Mouse (Mus musculus): Measurements from ENCODE around the gene Mboat7.

The Mboat7 gene

DNA sequence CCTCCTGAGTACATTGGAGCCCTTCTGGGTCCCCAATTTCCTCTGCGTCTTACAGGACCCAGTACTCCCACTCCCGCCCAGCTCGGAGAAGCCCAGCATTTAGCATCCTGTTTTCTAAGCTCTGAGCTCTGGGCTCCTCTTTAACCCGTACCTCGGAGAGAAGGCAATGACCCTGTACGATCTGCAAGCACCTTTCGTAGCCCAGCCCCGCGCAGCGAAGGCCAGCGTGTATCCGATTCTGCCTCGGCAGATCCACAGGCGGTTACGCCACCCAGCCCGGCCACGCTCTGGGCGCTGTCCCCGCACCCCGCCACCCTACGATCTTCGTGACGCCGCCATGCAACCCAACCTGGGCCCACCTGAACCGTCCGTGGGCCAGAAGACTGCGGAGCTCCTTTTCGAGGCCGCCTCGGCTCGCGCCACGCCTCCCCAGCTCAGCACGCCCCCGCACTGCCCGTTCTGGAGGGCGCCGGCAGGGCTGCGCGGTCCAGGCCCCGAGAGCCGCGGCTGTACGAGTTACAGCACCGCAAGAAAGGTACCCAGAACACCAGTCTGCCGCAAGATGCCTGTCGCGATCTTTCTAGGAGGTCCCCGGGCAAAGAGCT lies 839 bp downstream of the Mboat7 start, which contains the start of gene Tsen34:
Gene Tsen34 (plus strand): TSS at position 482 of the 605 bp plus-strand sequence.
- DNase-seq, result no peak

DNA sequence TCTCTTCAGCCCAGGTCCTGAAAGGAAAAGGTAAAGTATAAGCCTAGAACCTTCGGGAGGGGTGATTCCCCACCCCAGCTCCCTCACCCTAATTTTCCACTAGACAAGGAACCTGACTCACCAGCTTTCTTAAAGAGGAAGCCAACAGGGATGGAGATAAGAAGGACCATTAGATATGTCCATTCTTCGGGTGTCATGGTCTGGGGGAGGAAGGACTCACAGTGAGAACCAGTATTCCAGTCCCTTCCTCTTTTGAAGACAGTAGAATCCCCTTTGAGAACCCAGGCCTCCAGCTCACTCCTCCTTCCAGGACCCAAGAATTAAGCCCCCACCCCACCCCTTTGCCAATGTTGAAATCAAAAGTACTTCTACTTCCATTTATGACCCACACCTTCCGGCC lies 1.4 kb downstream of the Mboat7 start:
- no peak for DNase-seq

DNA sequence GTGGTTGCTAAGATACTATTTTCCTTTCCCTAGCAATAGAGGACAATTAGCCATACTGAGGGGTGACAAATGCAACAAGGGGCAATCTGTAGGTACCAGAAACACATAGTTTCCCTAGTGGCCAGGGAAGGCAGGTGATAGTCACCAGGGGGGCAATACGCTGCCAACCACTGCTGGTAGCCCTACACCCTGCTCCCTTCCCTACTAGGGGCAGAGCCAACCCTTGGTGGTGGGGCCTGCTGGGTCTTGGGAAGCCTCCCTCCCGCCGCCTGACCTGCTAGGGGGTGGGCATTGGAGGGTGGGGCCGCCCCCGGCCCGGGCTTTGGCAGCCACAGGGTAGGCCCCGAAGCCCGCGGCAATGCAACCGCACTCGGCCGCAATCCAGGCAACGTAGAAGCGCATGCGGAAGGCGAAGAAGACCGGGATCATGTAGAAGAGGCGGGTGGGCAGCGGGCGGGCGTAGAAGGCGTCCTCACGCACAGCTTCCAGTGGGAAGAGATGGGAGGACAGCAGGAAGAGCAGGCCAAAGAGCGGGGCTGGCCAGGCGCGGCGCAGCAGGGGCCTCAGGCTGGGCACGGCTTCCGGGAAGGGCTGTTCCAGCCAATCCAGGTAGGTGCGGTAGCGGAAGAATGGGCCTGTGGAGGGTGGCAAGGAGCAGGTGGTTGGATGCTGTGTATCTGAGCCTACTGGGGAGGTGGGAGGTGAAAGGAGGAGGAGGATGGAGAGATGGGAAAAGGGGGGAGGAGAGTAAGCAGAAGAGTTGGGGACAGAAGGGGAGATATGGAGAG lies 7.7 kb downstream of the Mboat7 start:
- DNase-seq, result no peak

DNA sequence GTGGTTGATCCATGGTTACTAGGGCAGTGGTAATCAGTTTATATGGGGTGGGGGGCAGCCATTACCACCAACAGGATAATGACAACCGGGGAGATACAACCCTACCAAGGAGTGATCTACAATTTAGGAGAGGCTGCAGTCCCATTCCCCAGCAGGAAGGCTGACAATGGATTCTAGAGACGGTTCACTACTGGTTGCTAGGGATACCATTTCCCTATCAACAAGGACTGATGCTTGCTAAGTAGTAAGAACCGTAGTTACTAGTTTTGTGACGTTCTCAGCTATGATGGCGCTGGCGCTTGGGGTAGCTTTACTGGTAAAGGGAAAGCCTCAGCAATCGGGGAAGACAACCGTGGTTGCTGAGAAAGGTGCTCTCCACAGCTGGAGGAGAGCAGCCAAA lies 8.6 kb downstream of the Mboat7 start:
- no peak for DNase-seq

DNA sequence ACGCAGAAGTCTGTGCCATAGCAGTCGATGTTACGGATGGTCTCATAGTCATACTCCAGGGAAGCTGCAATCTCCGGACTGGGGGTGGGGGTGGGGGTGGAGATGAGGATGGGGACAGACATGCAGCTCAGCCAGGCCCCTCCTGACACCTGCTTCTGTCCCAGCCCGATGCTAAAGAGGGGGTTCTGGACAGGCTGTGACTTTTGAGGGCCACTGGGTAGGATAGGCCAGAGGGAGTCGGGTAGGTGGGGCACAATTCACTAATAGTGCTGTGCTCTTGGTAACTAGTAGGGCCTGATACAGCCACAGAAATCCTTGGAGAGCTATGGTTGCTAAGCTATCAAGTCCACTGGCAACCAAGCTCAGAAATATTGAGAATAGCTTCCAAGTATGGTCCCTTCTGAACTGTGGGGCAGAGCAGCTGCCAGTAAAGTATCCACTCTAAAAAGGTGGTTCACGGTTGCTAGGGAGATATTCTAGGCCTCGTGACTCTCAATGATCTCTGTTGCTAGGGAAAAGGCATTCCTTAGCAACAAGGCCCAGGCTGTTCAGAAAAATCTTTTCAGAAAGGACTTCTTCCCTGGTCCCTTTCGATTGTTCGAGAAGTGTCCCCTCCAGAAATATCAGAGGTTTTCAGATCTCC lies 9.3 kb downstream of the Mboat7 start:
- no peak for DNase-seq

DNA sequence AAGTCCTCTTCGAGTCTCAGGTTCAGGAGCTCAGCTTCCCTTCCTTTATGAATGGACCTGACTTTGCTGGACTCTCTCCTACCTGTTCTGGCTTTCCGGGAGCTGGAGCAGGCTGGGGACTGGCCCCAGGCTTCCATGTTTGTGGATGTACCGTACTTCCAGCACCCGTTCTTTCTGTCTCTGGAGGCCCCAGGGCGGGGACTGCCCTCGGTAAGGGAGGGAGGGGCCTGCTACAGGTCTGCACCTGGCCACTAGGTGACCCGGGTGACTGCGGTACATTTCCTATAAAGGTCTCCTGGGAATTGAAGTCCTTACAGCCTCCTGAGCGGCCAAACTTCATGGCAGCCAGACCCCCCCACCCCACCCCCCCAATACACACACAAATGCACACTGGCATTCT lies 16.0 kb downstream of the Mboat7 start, which contains the start of gene Tmc4:
Gene Tmc4 (minus strand): TSS at position 212 of the 400 bp plus-strand sequence.
- DNase-seq, result no peak

DNA sequence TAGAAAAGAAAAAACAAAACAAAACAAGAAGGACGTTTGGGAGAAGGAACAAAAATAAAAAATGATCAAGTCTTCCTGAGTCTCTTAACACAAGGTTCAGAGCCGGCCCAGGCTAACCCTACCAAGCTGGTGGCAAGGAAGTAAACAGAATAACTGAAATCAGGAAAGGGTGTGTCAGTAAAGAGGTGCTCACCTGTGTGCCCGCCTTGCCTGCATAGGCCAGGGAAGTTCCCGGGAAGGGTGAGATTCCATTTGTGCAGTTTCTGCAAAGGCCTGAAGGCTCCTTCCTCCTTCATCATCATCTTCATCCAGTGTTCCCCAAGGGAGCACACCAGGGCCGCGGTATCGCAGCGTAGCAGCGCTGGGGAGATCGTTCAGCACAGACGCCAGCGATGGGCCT lies 17.0 kb downstream of the Mboat7 start:
- DNase-seq, result no peak

DNA sequence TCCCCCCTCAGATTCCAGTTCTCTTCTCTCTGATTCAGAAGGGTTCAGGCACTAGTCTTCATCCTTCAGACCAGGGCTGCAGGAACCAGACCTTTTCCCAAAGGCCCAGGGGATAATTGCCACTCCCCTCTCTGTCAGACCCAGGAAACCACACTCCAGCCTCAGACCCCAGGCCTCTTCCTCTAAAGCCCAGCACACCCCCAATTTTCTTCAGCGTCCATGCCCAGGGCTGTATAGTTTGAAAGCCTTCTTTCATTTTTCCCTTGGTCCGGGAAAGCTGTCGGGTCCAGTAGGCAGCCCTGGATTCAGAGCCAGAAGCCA lies 18.1 kb downstream of the Mboat7 start:
- no peak for DNase-seq

DNA sequence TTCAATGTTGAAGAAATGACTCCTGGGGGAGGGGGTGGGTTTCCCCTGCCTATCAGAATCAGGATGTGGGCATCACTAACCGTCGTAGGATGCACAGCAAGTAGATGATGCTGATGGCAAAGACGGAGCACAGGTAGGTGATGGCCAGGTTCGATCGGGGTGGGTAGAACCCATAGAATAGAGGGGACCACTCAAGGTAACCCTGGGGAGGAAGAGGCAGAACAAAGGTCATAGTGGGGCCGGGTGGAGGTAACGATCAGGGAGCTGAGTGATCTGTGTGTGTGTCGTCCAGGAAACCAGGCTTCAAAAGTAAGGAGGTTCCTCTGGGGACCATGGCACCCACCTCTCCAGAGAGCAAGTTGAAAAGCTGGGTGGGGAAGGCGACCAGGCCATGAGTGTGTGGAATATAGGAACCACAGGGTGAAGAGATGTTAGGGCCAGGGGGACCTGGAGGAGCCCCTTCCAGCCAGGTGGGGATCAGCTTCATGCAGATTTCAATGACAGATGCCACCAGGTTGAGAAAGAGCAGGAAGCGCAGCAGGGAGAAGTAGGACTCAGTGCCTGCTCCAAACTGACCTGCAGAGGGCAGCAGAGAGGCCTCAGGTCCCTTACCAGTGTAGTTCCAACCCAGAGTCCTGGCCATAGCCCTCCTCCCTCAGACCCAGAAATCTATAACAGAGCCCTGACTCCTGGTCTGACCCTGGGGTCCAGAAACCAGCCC lies 18.7 kb downstream of the Mboat7 start:
- peak; percentile 92 for DNase-seq

DNA sequence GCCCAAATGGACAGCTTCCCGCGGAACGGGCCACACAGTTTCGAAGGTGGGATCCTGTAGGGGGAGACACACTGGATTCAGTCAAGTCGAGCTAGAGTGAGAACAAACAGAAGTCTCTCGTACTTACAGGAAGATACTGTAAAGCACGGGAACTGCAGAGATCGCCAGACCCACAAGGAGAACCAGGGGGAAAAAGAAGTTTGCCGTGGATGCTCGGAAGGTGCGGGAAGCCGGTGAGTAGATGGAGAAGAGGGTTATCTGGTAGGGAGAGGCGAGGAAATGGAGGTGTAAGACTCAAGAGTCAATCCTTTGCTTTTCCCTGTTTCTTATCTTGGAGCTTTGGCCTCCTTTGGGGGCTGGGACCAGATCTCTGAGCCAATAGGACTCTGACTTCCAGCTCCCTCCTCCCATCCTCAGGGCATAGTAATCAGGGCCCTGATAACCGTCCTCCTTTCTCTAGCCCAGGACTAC lies 26.4 kb downstream of the Mboat7 start:
- no peak for DNase-seq

DNA sequence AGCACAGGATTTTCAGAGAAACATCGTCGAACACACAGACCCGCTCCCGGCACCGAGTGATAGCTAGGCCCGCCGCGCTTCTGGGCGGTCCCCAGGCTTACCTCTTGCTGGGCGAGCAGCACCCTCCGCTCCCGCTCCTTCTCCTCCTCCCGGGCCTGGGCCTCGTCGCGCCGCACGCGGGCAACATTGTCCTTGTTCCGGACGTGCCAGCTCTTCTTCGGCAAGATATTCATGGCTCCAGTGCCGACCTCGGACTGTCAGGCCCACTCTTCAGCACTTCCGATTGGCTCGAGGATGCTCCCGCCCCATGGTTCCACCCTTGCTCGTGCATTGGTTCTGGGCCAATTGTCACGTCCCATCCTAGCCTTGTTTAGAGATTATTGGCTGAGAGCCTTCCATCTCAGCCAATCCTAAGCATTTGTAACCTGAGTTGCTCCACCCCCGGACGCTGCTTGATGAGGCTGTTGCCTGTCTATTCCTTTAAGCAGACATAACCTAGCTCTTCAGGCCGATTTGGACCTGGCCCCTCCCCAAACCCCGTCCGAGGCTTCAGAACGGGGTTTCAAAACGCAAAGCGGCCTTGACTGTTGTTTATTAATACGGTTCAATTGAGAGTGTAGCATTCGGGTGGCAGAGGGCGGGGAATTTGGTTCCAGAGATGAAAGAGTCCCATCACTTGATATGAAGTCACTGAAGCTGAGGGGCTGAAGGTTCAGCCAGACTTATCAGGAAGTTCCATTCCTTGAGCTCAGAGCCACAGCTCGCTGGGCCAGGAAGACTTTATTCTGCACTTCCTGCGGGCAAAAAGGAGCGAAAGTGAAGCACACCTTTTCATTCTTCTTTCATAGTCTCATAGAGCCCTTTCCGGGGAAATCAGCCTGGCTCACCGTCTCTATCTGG lies 27.9 kb downstream of the Mboat7 start, which contains the start of gene Leng1:
Gene Leng1 (minus strand): TSS at position 626 of the 900 bp plus-strand sequence.
- DNase-seq, result peak; percentile 88

DNA sequence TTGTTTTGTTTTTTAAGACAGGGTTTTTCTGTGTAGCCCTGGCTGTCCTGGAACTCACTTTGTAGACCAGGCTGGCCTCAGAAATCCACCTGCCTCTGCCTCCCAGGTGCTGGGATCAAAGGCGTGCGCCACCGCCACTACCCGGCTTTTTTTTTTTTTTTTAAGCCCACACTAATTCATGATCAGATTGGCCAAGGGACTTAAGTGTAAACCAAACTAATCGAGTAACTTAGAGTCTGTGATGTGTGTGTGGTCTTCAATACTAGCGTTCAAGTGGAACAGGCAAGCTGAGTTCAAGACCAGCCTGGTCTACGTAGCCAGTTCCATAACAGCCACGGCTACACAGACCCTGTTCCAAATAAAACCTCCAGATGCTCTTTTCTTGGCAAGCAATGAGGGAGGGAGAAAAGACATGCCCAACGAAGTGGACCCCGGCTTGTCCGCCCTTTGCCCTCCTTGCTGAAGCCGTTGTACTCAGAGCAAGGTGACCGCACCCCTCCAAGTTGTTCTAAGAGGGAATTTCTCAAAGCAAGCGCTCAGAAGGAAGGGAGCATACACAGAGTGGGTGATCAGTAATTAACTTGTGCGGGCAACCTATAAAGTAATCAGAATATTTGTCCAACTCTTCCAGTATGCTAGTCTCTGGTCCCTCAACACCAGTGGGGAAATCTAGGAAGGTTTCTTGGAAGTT lies 28.7 kb downstream of the Mboat7 start:
- no peak for DNase-seq

DNA sequence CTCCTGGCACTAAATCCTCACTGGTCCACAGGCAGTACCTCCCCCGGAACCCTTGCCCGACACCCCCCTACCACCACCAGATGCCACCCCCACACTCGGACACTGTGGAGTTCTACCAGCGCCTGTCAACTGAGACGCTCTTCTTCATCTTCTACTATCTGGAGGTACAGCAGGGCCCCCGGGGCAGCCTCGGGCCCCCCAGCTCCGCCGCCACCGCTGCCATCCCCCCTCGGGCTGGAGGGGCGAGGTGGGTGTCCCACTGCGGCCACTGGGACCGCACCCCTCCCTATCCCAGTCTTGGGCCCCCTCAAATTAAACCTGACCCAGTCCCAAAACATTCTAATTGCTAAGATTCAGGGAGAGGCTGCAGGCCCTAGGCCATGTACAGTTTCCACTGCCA lies 34.7 kb downstream of the Mboat7 start:
- DNase-seq, result no peak

DNA sequence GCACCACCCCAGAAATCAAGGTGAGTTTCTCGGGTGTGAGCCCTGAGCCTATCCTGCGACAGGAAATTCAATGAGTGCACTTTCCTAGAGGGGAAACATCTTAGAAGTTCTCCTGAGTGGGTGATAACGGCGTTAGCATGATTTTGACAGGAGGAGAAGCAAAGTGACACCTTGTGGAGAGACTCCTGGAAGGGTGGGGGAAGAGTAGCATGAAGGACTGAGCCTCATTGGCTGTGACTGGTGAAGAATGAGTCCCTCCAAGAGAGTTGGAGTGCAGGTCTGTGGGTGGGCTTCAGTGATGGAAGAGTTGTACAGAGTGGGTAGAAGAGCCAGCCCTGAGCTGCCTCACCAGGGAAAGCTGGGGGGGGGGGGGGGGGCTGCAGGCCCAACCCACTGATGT lies 36.4 kb downstream of the Mboat7 start:
- no peak for DNase-seq

DNA sequence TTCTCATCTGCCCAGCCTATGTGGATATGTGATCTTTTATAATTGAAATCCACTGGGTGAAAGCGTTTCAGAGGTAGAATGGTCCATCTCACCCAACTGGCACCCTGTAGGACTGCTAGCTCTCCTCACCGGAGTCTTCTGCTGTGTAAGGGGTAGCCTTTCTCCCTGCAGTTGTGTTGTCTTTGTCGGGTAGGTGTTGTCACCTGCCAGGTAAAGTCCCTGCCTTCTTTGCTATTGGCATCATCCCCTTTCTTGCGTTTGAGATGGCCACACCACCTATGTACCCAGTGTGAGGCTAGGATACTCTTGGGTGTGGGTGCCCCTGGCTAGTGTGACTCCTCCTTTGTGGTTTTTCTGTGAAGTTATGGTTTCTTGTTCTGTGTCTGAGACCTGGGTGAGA lies 46.7 kb downstream of the Mboat7 start:
- DNase-seq, result no peak

DNA sequence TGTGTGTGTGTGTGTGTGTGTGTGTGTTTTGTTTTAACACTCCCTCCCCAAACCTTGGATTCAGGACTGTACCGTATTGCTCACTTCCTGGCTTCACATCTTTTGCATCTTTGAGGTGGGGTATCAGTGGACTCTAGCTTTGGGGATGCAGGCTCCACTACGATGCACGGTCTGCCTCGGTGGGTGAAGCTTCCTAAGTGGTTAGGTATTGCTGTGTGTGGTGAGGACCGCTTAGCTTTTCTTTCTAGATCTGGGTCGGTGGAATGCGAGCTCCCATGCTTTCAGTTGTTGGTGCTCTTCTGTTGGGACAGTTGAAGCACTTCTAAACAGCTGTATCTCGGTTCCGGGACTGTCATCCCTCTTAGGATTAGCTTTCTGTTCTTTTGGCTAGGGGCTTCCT lies 47.1 kb downstream of the Mboat7 start:
- no peak for DNase-seq

DNA sequence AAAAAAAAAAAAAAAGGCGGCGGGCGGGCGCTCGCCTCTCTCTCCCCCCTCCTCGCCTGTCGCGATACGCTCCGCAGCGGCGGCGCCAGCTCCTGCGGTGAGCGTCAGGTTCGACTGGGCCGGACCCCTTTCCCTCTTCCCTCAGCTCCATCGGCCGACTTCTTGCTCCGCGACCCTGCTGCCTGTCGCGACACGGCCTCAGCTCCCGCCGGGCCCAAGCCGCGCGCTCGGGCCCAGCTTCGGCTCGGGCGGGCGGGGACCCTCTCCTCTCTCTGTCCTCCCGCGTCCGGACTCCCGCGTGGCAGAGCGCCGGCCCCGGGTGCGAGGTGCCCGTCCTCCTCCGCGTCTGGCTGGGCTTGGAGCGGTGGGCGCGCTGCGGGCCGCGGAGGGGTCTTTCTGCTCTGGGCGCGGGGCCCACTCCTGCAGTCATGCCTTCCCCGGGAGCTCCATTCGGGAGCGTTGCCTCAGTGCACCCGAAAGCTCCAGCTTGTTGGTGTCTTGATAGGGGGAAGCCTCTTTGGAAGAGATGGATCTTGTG lies 47.8 kb downstream of the Mboat7 start:
- no peak for DNase-seq

DNA sequence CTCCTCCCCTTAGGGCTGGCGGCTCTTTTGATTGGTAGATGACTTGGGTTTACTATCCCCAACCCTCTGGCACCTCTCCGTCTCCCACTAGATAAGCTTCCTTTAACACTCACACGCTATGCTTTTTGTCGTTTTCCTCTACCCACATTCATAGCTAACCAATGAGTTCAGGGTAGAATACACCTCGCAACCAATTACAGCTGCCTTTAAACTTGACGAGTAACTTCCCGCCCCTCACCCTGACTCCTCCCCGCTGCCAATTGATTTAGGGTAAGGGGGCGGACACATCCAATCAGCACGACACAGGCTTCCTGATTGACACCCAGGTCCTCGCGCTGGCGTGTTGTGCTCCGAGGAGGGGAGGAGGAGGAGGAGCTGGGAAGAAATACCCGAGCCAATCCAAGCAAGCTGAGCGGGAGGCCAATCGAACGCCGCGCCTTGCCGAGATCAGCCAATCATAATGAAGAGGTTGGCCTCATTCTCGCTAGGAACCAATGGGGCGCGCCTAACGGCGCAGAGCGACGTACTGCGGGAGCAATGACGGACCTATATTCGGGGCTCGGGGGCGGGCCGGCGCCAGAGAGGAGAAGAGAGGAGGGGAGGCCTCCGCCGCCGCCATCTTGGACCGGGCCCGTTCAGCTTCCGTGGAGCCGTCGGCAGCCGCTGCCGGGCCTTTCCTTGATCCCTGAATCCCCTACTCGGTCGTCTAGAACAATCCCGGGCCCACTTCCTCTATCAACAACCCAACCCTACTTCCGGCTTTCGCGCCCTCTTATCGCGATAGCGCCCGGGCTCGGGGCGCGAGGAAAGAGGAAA lies 48.4 kb downstream of the Mboat7 start, which contains the start of gene Cnot3:
Gene Cnot3 (plus strand): TSS at position 597 of the 816 bp plus-strand sequence.
- peak; percentile 96 for DNase-seq

DNA sequence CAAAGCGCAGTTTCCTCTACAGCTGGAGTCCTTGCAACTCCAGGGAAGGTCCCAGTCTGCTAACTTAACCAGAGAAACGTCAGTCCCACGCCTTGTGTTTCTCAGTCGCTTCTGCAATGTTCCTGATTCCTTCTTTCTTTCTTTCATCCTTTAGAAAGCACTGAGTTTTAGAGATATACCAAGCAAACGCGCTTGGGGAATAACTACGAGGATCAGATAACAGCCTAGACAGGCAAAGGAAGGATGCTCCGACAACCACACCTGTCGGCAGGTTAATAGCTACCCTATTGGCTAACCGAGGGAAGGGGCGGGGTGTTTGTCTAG lies 49.0 kb downstream of the Mboat7 start:
- peak; percentile 94 for DNase-seq

DNA sequence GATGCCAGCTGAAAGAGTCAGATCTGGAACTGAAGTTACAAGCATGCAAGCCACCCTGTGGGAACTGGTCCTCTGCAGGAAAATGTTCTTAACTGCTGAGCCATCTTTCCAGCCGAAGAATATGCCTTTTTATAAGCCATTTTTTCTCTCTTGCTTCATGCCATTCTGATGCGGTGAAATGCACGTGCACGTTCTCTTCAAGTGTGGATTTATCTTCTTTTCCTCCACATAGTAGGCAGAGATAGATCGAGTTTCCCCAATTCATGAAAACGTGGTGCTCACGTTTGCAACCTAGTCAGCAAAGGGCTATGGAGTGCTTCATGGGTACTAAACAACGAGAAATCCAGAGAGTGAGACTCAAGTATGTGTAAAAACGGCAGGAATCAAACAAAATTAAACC lies 49.5 kb downstream of the Mboat7 start:
- no peak for DNase-seq
